8 mouse cellular contexts compared by ENCODE assay signal in the genomic region with DNA sequence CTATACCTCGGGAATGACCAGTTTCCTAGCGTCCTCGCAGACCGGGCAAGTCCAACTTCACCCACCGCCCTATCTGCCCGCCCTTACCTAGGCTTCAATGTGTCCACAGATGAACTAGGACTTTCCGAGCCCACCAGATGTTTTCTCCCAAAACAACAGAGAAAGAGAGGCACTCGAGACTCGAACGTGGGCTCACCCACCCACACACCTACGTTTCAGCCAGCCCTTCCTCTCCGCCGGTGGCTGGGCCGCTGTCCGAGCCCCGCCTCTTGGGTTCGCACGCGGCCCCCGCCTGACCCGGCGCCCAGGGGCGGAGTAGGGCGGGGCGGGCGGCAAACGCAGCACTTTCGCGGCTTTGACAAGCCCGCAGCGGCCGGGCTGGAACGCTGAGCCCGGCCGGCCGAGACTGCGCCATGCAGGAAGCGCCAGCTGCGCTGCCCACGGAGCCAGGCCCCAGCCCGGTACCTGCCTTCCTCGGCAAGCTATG. TPM values are rescaled to one million over a fixed set of nuclear protein-coding genes. Genes with fewer than 3 reads are reported as not detected.
DNase-seq lines count a peak whose midpoint lies in the region; ATAC-seq and TF ChIP-seq lines count a peak whose summit lies in the region.

A gene (plus strand): TSS at position 341 of the 487 bp plus-strand sequence.

- no peaks in the 10 kb centered on the region for H3K79me2 ChIP-seq in C2C12 (ENCODE audit: control insufficient read depth, insufficient read depth)

- peak within 1 kb of the TSS; percentile 74 for H3K4me2 ChIP-seq in heart, embryonic 11.5 days
- peak within 1 kb of the TSS; percentile 92 for H3K4me2 ChIP-seq in kidney, embryonic 15.5 days
- peak within 1 kb of the TSS; percentile 76 for H3K4me2 ChIP-seq in stomach, embryonic 14.5 days (replicated peaks; ENCODE audit: low read depth, low read length)

- no peaks in the 10 kb centered on the region for H3K27me3 ChIP-seq in C2C12 (ENCODE audit: control insufficient read depth, insufficient read depth, insufficient read length)
- H3K27me3 ChIP-seq in heart, embryonic 11.5 days (ENCODE audit: control insufficient read depth, insufficient read depth, low read length) = peaks cover 86% of the 10 kb centered on the region
- peaks cover 99% of the 10 kb centered on the region for H3K27me3 ChIP-seq in kidney, embryonic 15.5 days
- peaks cover 63% of the 10 kb centered on the region for H3K27me3 ChIP-seq in stomach, embryonic 14.5 days (ENCODE audit: control insufficient read depth, insufficient read depth, low read length)

- under 1% methylated on average over 42 of the region's 42 CpGs for WGBS in heart, embryonic 11.5 days (ENCODE audit: insufficient replicate concordance)
- WGBS in kidney, embryonic 15.5 days = under 1% methylated on average over 42 of the region's 42 CpGs
- 1% methylated on average over 42 of the region's 42 CpGs for WGBS in stomach, embryonic 14.5 days

- no peak for TF ChIP-seq CTCF in C2C12 (IDR thresholded peaks at IDR 0.05; ENCODE audit: control insufficient read depth, insufficient read depth, insufficient read length)

- peak within 1 kb of the TSS; percentile 18 for H3K4me3 ChIP-seq in C2C12 (ENCODE audit: insufficient read depth, poor library complexity, severe bottlenecking)
- peak within 1 kb of the TSS; percentile 48 for H3K4me3 ChIP-seq in heart, embryonic 11.5 days (ENCODE audit: low read depth, low read length)
- peak within 1 kb of the TSS; percentile 53 for H3K4me3 ChIP-seq in kidney, embryonic 15.5 days (replicated peaks)
- H3K4me3 ChIP-seq in stomach, embryonic 14.5 days (ENCODE audit: low read depth, low read length) = peak within 1 kb of the TSS; percentile 40

- peak; percentile 66 for DNase-seq in embryo, embryonic 11 days
- no peak for DNase-seq in embryo, embryonic 9.5 days (ENCODE audit: extremely low spot score)
- DNase-seq in lung, postnatal 14 days = peak; percentile 75

- no peaks in the 10 kb centered on the region for H3K79me3 ChIP-seq in C2C12 (ENCODE audit: low read depth)

- no peak within 1 kb of the TSS for H3K27ac ChIP-seq in heart, embryonic 11.5 days (ENCODE audit: low read depth, low read length)
- no peak within 1 kb of the TSS for H3K27ac ChIP-seq in kidney, embryonic 15.5 days
- H3K27ac ChIP-seq in stomach, embryonic 14.5 days (ENCODE audit: low read length) = no peak within 1 kb of the TSS

- peak within 1 kb of the TSS; percentile 76 for H3ac ChIP-seq in C2C12 (ENCODE audit: control insufficient read depth, insufficient read length, low read depth)

- H3K36me3 ChIP-seq in C2C12 (ENCODE audit: control insufficient read depth, insufficient read depth) = peaks cover 3% of the 10 kb centered on the region
- H3K36me3 ChIP-seq in heart, embryonic 11.5 days (ENCODE audit: control insufficient read depth, insufficient read depth, low read length) = no peaks in the 10 kb centered on the region
- H3K36me3 ChIP-seq in kidney, embryonic 15.5 days = no peaks in the 10 kb centered on the region
- H3K36me3 ChIP-seq in stomach, embryonic 14.5 days (ENCODE audit: control insufficient read depth, insufficient read depth, low read length) = no peaks in the 10 kb centered on the region

- peak within 1 kb of the TSS; percentile 58 for H3K9ac ChIP-seq in heart, embryonic 11.5 days (ENCODE audit: low read depth, low read length)
- H3K9ac ChIP-seq in kidney, embryonic 15.5 days = peak within 1 kb of the TSS; percentile 35; the same call in 1 of the 2 replicates
- peak within 1 kb of the TSS; percentile 15 for H3K9ac ChIP-seq in stomach, embryonic 14.5 days (replicated peaks; ENCODE audit: low read depth, low read length)

- ATAC-seq in common myeloid progenitor, adult 5-6 weeks (replicated peaks; ENCODE audit: low read depth, poor library complexity, severe bottlenecking) = peak; percentile 9
- ATAC-seq in heart, embryonic 11.5 days (replicated peaks; ENCODE audit: insufficient number of reproducible peaks, low FRiP score, low TSS enrichment) = no peak; the same call in 1 of the 2 replicates
- 0 out of 2 replicates have a peak, but pooled peaks have one; percentile 9 for ATAC-seq in kidney, embryonic 15.5 days (replicated peaks; ENCODE audit: low FRiP score)
- peak; percentile 30; the same call in 1 of the 2 replicates for ATAC-seq in stomach, embryonic 14.5 days (ENCODE audit: insufficient number of reproducible peaks, insufficient read depth, low FRiP score, low read depth)

- H3K4me1 ChIP-seq in heart, embryonic 11.5 days (ENCODE audit: control insufficient read depth, insufficient read depth, low read length) = peaks cover 23% of the 10 kb centered on the region
- H3K4me1 ChIP-seq in kidney, embryonic 15.5 days = peaks cover 46% of the 10 kb centered on the region
- H3K4me1 ChIP-seq in stomach, embryonic 14.5 days (ENCODE audit: control insufficient read depth, insufficient read depth, low read length) = peaks cover 21% of the 10 kb centered on the region

- peaks cover 5% of the 10 kb centered on the region; the same call in 1 of the 2 replicates for H3K9me3 ChIP-seq in heart, embryonic 11.5 days (replicated peaks; ENCODE audit: control insufficient read depth, low read length)
- no peaks in the 10 kb centered on the region for H3K9me3 ChIP-seq in kidney, embryonic 15.5 days (replicated peaks)
- H3K9me3 ChIP-seq in stomach, embryonic 14.5 days (ENCODE audit: control insufficient read depth, low read depth, low read length) = no peaks in the 10 kb centered on the region

TF ChIP-seq in C2C12, 6 proteins besides CTCF, POLR2A, EP300 and RAD21:
- TF ChIP-seq MYOG (IDR thresholded peaks at IDR 0.05; ENCODE audit: control insufficient read depth, extremely low read depth, insufficient read length) (no peak), CEBPB (IDR thresholded peaks at IDR 0.05; ENCODE audit: low read depth) (no peak), MYOD1 (IDR thresholded peaks at IDR 0.05; ENCODE audit: control insufficient read depth, insufficient read length, low read depth) (no peak), MAX (IDR thresholded peaks at IDR 0.05) (no peak), FOSL1 (IDR thresholded peaks at IDR 0.05; ENCODE audit: insufficient read depth, low read length, poor library complexity, severe bottlenecking) (no peak), USF1 (IDR thresholded peaks at IDR 0.05; ENCODE audit: low read depth) (no peak)
TF ChIP-seq in C2C12: peak in this region for 0.

RNA-seq across cellular contexts. Expression of the gene that starts here (rescaled TPM):
- 3.4 TPM for polyA plus RNA-seq in C2C12 (2012; fragmentation: generic; extraction: Trizol)
- total RNA-seq in common myeloid progenitor, adult 5-6 weeks (2017) = not detected in 2 replicates
- polyA plus RNA-seq in heart, embryonic 11.5 days (2014; fragmentation: Nextera tagmentation; extraction: Ambion mirVana) = not detected in 2 replicates
- 0.12 and 0.13 TPM in 2 replicates for polyA plus RNA-seq in kidney, embryonic 15.5 days (2015; fragmentation: Nextera tagmentation; extraction: Ambion mirVana)
- polyA plus RNA-seq in stomach, embryonic 14.5 days (2014; fragmentation: Nextera tagmentation; extraction: Ambion mirVana) = not detected in 2 replicates

Comparison
In these comparisons a context has a peak if more than half of its experiments do, and no peak if none do; other contexts are left out.
1. Peak in ATAC-seq in common myeloid progenitor, adult 5-6 weeks; RNA of the gene not detected or under 1 TPM.
2. Peak in ATAC-seq, H3K4me3 ChIP-seq, H3K9ac ChIP-seq and H3K4me2 ChIP-seq in kidney, embryonic 15.5 days; RNA of the gene not detected or under 1 TPM.
3. Peak in ATAC-seq, H3K4me3 ChIP-seq, H3K9ac ChIP-seq and H3K4me2 ChIP-seq in stomach, embryonic 14.5 days; RNA of the gene not detected or under 1 TPM.